Mouse (Mus musculus) testis, adult 2 months (tissue): Measurements from ENCODE around the gene Kcnmb1.

Experiments
- CTCF ChIP-seq: fragments of 200-500 bp; IDR thresholded peaks from 2 replicates; pipeline ENCODE4 v1.5.1; 2012; ENCODE audit warnings: low read depth, mild to moderate bottlenecking, inconsistent platforms, low read length, moderate library complexity; ENCODE audit not compliant: control insufficient read depth, insufficient read depth, insufficient replicate concordance
- POLR2A ChIP-seq: fragments of 200-500 bp; IDR thresholded peaks from 2 replicates; pipeline ENCODE4 v1.6.1; 2012; ENCODE audit warnings: low read depth, mild to moderate bottlenecking, inconsistent platforms, low read length, moderate library complexity; ENCODE audit not compliant: control insufficient read depth

GRCm38 (mm10) chr11:33925778-33926177 is 37.0 kb upstream of the Kcnmb1 start:
- TF ChIP-seq POLR2A (no peak), CTCF (no peak)
